Mouse (Mus musculus) midbrain, postnatal 0 days (tissue): ENCODE measurements at regions not wholly inside any gene's neighbourhood (a gene's known extent, or its start where the extent isn't known, plus 50 kb on each side); places are given as distances from the start of the nearest gene placed in this dataset.

Source experiments
- ATAC-seq: fragments of 200-750 bp; cut with Nextera tagmentation; 2 replicates; pipeline ENCODE4 v1.8.0; 2017; ENCODE audit warnings: moderate number of reproducible peaks, mild to moderate bottlenecking, moderate TSS enrichment, moderate library complexity; ENCODE audit not compliant: low FRiP score
- DNase-seq: peaks from one replicate; pipeline ENCODE4 v3.0.0-alpha.2; 2015; ENCODE audit warnings: low spot score
- H3K27ac ChIP-seq: fragments of 300-500 bp; sonication (generic); 2 replicates; pipeline ENCODE4 v1.5.1; 2014; ENCODE audit warnings: low read depth, mild to moderate bottlenecking, low read length, mixed read lengths
- H3K27me3 ChIP-seq: fragments of 300-500 bp; sonication (generic); 2 replicates; pipeline ENCODE4 v1.6.1; 2014; ENCODE audit warnings: low read length, control low read depth, mixed read lengths; ENCODE audit not compliant: insufficient read depth
- H3K36me3 ChIP-seq: fragments of 300-500 bp; sonication (generic); 2 replicates; pipeline ENCODE4 v1.6.1; 2014; ENCODE audit warnings: low read length, control low read depth, mixed read lengths; ENCODE audit not compliant: insufficient read depth
- H3K4me1 ChIP-seq: fragments of 300-500 bp; sonication (generic); 2 replicates; pipeline ENCODE4 v1.6.1; 2014; ENCODE audit warnings: mild to moderate bottlenecking, control low read depth, antibody characterized with exemption, low read length, mixed read lengths; ENCODE audit not compliant: insufficient read depth
- H3K4me2 ChIP-seq: fragments of 300-500 bp; sonication (generic); 2 replicates; pipeline ENCODE4 v1.6.1; 2014; ENCODE audit warnings: low read depth, mild to moderate bottlenecking, low read length, mixed read lengths; ENCODE audit not compliant: poor library complexity, severe bottlenecking
- H3K4me3 ChIP-seq: fragments of 300-500 bp; sonication (generic); 2 replicates; pipeline ENCODE4 v1.5.1; 2014; ENCODE audit warnings: low read depth, mild to moderate bottlenecking, low read length, moderate library complexity
- H3K9ac ChIP-seq: fragments of 300-500 bp; sonication (generic); replicated peaks from 2 replicates; pipeline ENCODE4 v1.6.1; 2014; ENCODE audit warnings: mild to moderate bottlenecking, low read length, moderate library complexity, mixed read lengths; ENCODE audit not compliant: poor library complexity, severe bottlenecking
- H3K9me3 ChIP-seq: fragments of 300-500 bp; sonication (generic); 2 replicates; pipeline ENCODE4 v1.6.1; 2016; ENCODE audit warnings: low read length, control low read depth
- CTCF ChIP-seq: IDR thresholded peaks from 2 replicates; pipeline ENCODE4 v1.5.1; 2016; ENCODE audit warnings: antibody characterized with exemption, mild to moderate bottlenecking
- WGBS: fragments of 180-500 bp; shearing (Covaris S2); extraction: QIAGEN DNeasy Blood & Tissue Kit; methylation state at CpG from one replicate; pipeline ENCODE4 v1.1.7; 2014; 5-methylcytosine and 5-hydroxymethylcytosine counted together

DNA sequence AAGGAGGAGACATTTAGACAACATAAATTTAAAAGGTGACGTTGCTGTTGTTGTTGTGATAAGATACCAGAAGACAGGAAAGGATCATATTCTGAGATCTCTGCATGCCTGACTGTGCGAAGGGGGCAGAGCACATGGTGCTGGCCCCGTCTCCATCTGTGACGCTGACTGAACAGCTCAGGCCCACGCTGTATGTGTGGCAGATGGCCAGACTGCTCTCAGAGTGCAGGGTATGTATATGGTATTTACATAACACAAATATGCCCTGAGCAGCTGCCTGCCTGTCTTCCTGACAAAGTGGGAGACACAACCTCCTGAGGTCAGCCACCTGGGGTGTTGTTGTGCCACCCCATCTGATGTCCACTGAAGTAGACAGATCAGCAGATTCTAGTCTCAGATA lies 620.5 kb downstream of the Pard3 start:
- Histone ChIP-seq H3K4me2 (no peak overlapping the region), H3K36me3 (no peaks in the 10 kb centered on the region), H3K4me3 (no peak overlapping the region), H3K27me3 (no peaks in the 10 kb centered on the region), H3K27ac (no peak overlapping the region), H3K9me3 (no peaks in the 10 kb centered on the region), H3K4me1 (no peaks in the 10 kb centered on the region), H3K9ac (no peak overlapping the region)
- ATAC-seq (no peak), DNase-seq (no peak)
- TF ChIP-seq CTCF: no peak
- WGBS: 67% methylated on average over 5 of the region's 5 CpGs

DNA sequence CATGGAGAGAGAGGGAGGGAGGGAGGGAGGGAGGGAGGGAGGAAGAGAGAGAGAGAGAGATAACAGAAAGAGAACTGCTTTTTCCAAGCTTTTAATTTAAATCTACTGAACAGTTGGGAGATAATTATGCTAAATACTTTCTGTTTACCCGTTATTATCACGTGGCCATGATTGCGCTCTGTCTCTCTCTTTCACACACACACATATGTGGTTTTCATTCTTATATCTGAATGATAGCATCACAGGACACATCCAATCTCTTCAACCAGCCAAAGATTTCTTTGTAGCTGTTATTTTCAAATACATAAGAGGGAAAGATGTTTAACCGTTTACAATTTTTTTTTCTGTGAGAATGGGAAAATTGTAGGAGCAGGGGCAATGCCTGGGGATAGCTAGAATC lies 627.1 kb downstream of the Pard3 start:
- no peak for TF ChIP-seq CTCF
- Histone ChIP-seq H3K4me1 (no peaks in the 10 kb centered on the region), H3K27ac (no peak overlapping the region), H3K9me3 (no peaks in the 10 kb centered on the region), H3K9ac (no peak overlapping the region), H3K36me3 (no peaks in the 10 kb centered on the region), H3K4me2 (no peak overlapping the region), H3K27me3 (no peaks in the 10 kb centered on the region), H3K4me3 (no peak overlapping the region)
- no peak for DNase-seq
- WGBS: 75% methylated on average over 4 of the region's 4 CpGs
- ATAC-seq: no peak

DNA sequence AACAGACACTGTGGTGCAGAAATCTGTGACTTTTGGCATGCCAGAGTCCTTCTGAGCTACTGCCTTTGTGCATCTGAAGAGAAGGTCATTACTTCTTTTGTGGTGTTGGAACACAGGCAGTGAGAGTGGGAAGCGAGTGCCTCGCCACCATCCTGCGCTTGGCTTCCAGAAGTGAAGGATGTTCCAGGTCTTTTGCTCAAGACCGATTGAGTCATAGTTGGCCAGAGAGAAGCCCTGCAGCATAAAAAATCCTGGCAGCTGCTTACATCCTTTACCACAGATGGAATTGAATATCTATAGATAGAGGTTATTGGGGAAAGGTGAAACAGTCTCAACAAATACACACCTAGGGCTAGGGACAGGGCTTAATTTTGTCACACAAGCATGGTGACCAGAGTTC lies 634.7 kb downstream of the Pard3 start:
- no peak overlapping the region for H3K27ac ChIP-seq
- H3K4me3 ChIP-seq: no peak overlapping the region
- no peak overlapping the region for H3K4me2 ChIP-seq
- no peaks in the 10 kb centered on the region for H3K9me3 ChIP-seq
- H3K27me3 ChIP-seq: no peaks in the 10 kb centered on the region
- TF ChIP-seq CTCF: no peak
- WGBS: 95% methylated on average over 4 of the region's 4 CpGs
- H3K4me1 ChIP-seq: no peaks in the 10 kb centered on the region
- H3K36me3 ChIP-seq: no peaks in the 10 kb centered on the region
- no peak for DNase-seq
- ATAC-seq: no peak
- no peak overlapping the region for H3K9ac ChIP-seq

DNA sequence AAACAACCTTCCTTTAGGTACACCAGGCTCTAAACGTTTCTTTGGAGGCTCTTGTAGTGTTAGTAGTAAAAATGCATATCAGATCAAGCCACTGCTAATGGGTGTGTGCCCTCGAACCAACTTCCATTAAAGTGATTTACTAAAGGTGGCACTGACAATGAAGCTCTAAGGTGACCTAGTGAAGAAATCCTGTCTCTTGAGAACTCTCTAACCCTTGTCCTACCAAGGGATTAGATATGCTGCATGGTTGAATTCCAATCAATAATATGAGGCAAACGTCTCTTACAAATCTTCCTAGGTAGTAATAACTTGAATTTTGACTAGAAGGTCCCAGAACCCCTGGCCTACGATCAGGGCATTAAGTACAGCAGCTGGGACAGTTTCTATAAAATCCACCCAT lies 640.7 kb downstream of the Pard3 start:
- Histone ChIP-seq H3K27ac (no peak overlapping the region), H3K36me3 (no peaks in the 10 kb centered on the region), H3K4me2 (no peak overlapping the region), H3K9ac (no peak overlapping the region), H3K27me3 (no peaks in the 10 kb centered on the region), H3K4me1 (no peaks in the 10 kb centered on the region), H3K9me3 (no peaks in the 10 kb centered on the region), H3K4me3 (no peak overlapping the region)
- no peak for TF ChIP-seq CTCF
- DNase-seq (no peak), ATAC-seq (no peak)
- 73% methylated on average over 4 of the region's 4 CpGs for WGBS

DNA sequence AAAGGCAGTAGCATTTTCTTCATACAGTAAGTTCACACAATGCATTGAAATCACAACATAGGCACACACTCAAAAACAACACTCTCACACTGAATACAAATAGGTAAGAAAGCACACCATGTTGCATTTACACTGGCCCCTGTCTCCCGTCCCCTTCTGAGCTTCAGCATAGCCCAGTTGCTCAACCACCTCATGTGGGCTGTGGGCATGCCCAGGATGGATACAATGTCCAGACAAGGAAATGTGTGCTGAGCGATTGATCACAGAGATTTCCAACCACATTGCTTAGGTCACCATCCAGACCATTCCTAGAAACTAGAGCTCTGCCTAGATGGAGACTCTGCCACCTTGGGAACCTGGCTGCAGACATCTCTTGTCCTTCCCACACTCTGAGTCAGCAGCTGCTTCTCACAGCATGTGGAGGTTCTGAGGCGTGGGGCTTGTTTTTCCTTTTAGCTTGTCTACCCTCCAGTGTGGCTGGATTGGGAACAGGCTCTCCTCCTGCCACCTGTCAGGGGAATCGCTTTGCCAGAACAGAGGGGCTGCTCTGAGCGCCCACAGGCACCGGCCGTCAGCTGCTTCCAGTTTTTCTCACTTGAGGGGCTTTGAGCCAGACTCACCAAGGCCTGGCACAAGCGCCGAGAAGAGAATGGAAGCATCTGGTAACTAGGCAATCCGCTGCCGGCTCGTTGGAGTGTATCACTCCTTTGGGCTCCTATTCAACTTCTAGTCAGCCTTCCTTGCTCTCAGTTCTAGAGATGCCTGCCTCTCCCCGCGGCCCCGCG lies 642.5 kb downstream of the Pard3 start:
- peak; percentile 92 for DNase-seq
- Histone ChIP-seq H3K4me3 (no peak overlapping the region), H3K36me3 (no peaks in the 10 kb centered on the region), H3K9ac (no peak overlapping the region), H3K4me2 (no peak overlapping the region), H3K9me3 (no peaks in the 10 kb centered on the region), H3K4me1 (no peaks in the 10 kb centered on the region), H3K27me3 (no peaks in the 10 kb centered on the region), H3K27ac (no peak overlapping the region; the same call in 1 of the 2 replicates)
- peak; percentile 78; the same call in 1 of the 2 replicates for ATAC-seq
- WGBS: 42% methylated on average over 16 of the region's 16 CpGs
- no peak for TF ChIP-seq CTCF

DNA sequence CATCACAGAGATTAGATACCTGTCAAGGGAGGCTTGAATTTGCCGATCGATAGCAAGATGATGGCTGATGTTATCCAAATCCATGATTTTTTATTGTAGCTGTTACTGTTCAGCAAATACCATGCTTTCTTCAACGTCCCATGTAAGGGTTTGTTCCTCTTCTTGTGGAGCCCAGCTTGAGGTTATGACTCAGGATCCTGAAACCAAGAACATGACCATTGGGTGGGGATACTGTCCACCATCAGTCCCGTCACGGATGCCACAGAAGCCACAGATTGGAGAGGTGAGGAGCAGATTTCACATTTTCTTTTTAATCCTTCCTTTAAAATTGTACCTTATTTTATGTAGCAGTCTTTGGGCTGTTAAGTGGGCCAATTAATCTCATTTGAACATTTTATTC lies 645.7 kb downstream of the Pard3 start:
- Histone ChIP-seq H3K36me3 (no peaks in the 10 kb centered on the region), H3K9me3 (no peaks in the 10 kb centered on the region), H3K27ac (no peak overlapping the region), H3K27me3 (no peaks in the 10 kb centered on the region), H3K4me2 (no peak overlapping the region), H3K4me1 (no peaks in the 10 kb centered on the region), H3K4me3 (no peak overlapping the region), H3K9ac (no peak overlapping the region)
- WGBS: 91% methylated on average over 5 of the region's 5 CpGs
- DNase-seq: no peak
- no peak for TF ChIP-seq CTCF
- no peak for ATAC-seq
